Mouse (Mus musculus): Measurements from ENCODE around the gene Cacna1c.

DNA sequence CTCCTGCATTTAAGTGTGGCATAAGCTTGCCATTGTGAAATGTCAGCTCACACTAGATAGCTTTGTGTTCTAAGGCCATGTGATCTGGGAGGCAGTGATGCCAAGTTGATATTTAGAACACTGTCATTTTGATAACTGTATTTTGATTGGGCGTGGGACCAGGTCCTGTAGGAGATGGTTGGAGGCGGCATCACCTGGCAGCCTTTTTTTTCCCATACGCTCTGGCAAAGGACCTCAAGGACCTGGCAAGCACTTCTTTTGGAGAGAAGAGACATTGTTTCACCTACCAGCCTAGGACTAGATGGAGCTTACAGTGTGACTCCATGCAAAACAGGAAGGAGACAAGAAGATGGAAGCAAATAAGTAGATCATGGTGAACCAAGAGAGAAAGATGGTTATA is 572.6 kb downstream of the Cacna1c start:
- TF ChIP-seq CTCF (IDR thresholded peaks at IDR 0.05; ENCODE audit: borderline replicate concordance, insufficient read depth, low read depth, low read length) (no peak), POLR2A (IDR thresholded peaks at IDR 0.05; ENCODE audit: borderline replicate concordance, insufficient read depth, low read length) (no peak)
